Mouse (Mus musculus): ENCODE data around the gene Rpap3.

DNA sequence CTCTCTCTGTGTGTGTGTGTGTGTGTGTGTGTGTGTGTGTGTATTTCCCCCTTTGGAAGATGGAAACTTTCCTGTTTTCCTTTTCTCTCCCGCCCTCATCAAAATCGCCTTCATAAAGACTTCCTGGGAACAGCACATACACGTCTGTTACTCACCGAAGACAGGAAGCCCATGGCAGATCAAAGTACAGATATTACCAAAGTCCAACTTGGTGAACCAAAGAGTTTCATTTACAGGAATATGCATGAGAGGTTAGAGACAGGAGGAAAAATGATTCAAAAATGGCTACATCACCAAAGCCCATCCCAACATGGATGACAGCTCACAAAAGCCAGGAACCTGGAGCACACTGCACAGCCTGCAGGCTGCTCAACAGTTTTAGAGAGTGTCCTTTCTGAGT, 61.6 kb downstream of the Rpap3 start:
- TF ChIP-seq CTCF (IDR thresholded peaks at IDR 0.05; ENCODE audit: extremely low read depth, insufficient read depth, low read length) (no peak), POLR2A (IDR thresholded peaks at IDR 0.05; ENCODE audit: extremely low read depth, insufficient read depth, low read length) (no peak)

Data from cortical plate, adult 2 months (tissue).